Mouse (Mus musculus): Measurements from ENCODE around the gene Leng8.
"Not testable (repeated sequence)": the region's sequence is repeated elsewhere in the genome, so short reads cannot be mapped to it uniquely, and the experiment has no call there.

The Leng8 gene

DNA sequence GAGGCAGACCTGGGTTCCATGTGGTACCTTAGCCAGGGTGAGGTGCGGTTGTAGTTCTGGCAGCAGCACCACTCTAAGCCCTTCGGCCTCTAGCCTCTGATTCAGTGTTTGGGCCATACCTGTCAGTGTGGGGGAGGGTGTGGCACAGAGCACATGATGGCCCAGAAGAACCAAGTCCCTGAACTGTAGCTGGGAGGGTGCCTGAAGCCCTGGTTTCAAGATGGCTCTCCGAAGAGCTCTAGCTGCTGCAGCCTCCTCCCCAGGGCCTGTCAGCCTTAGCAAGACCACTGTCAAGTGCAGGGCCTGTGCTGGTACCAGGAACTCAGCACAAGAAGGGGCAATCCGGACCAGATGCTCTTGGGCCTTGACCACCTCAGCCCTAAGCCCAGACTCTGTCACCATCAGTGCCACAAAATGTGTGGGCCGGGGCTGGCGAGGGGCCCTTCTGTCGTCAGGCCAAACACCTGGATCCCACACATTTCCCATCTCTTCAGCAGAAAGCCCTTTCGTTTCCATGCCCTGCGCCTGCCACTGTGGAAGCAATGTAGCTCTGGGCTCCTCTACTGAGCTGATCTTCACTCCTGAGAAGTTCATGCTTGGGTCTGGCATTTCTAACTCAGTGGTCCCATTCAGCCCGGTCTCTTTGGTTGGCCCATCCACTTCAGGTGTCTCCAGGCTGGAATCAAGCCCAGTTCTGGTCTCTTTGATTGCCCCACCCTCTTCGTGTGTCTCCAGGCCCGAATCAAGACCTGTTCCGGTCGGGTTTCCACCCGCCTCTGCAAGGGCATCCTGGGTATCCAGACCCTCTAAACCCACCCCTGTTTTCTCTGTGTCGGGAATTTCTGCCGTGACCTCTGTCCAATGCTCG, 11.7 kb downstream of the Leng8 start:
- DNase-seq = peak in 1 of 2 experiments; percentile 54

GRCm38 (mm10) chr7:4149209-4150054, 12.6 kb downstream of the Leng8 start:
- DNase-seq = peak; percentile 93

GRCm38 (mm10) chr7:4150059-4150541, 13.3 kb downstream of the Leng8 start, which contains the start of gene Leng9:
TSS of gene Leng9 (minus strand) at chr7:4150374.
- DNase-seq = peak; percentile 64 to 65

DNA sequence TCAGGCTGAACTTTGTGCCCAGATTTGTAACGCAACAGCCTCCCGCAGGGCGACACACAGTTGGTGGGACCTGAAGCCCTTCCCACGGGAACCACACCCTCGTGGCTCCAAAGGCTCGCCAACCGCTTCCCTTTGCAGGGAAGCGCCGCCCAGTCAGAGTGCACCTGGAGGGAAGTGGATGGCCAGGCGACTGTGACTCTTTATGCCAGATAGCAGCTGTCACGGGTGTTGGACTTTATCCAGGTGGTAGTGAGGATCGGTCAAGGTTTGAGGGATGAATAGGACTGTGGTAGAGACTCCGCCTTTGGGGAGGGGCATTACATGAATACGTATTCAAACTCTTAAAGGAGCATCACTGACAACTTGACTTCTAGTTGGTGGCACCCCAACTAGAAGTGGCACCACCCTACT, 14.0 kb downstream of the Leng8 start:
- DNase-seq = peak; percentile 80 to 87

DNA sequence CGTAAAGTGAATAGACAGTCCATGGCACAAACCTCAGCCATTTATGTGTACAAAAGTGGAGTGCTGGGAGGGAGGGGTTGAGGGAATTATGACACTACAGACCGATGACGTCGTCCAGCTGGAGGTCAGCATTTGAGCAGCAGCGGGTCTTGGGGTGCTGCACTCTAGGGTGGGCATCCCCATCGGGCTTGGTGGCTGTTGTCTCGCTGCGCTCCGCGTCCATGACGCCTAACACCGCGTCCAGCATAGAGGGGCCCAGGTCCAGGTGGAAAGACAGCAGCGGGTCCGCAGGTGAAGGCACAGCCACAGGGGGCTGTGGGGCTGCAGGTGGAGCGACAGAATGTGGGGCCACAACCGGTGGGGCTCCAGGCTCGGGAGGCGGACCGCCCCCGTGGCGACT, 14.4 kb downstream of the Leng8 start:
- DNase-seq = peak in 1 of 2 experiments; percentile 51

- DNase-seq = no peak
Measured at GRCm38 (mm10) chr7:4154356-4154755, 17.5 kb downstream of the Leng8 start.

- no peak for DNase-seq
Measured at GRCm38 (mm10) chr7:4154976-4155375, 18.1 kb downstream of the Leng8 start.

- DNase-seq = not testable (repeated sequence)
Measured at GRCm38 (mm10) chr7:4161596-4161995, 24.8 kb downstream of the Leng8 start.

DNA sequence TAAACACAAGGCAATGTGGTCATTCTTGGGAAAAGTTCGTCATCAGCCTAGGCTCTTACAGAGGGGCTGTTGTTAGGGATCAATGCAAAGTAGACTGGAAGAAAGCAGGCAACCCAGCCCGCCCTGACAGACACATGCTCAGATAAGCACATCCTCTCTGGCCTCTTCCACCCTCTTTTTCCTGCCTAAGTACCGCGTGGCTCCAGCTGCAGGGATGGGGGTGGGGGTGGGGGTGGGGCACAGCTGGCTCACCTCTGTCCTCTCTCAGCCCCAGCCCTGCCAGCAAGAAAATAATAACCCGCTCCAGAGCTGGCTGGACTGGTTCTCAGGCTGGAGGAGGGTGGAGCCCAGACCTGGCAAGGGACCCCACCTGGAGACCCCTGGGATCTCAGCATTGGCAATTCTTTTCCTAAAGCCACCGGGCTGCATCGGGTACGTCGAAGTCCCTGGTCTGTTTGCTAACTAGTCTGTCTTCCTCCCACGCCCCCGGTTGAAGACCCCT, 26.8 kb downstream of the Leng8 start:
- DNase-seq = no peak

DNA sequence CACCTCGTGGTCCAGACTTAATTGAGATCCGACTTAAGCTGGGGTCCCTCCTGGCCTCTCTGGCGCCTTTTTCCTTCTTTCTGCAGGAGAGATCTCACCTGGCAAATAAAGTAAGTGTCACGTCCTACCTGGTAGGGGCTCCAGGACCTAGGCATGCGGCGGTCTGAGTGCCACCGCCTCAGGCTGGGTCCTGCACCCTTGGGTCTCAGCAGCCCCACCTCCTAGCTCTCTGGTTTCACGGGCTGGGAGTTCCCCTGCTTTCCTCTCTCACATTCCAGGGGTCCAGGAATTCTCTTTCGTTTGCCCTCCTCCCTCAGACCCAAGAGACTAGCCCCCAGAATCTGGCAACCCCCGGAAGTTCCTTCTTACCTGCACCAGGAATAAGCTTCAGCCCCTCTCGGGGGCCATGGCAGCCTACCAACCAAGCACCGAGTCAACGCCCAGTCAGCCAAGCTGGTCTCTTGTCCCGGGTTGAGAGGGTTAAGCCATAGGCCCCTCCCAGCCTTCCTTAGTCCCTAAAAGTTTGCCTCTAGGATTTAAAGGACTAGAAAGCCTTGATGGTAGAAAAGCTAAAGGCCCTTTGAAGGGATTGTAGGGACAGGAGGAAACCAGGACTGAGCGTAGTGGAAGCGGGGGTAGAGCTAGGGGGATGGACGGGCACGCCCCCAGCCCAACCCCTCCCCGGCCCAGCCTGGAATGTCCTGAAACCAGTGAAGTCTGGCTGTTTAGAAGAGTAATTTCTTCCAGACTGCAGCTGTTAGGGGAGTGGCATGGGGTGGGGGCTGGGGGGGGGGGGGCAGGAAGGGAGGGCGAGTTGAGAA, 27.5 kb downstream of the Leng8 start, which contains the start of gene Cdc42ep5:
Gene Cdc42ep5 (minus strand): TSS at position 771 of the 821 bp plus-strand sequence.
- no peak for DNase-seq

DNA sequence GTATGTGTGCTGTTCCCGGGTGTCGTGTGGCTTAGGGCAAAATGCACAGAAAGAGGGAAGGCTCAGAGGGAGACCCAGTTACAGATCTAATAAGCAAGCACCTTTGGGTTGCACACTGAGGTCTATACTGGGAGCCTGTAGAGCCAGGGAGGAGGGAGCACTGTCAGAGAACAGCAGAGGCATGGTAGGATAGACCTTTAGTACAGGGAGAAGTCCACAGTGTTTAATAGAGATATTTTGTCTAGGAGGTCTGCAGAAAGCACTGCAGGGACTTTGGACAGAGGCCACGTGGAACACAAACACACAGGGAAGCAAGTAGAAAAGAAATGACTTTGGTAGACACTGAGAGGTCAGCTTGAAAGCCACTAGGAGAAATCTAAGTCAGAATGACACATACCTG, 28.4 kb downstream of the Leng8 start:
- DNase-seq = no peak

GRCm38 (mm10) chr7:4167098-4167497, 30.3 kb downstream of the Leng8 start:
- DNase-seq = no peak

GRCm38 (mm10) chr7:4170193-4170938, 33.5 kb downstream of the Leng8 start:
- no peak for DNase-seq

DNA sequence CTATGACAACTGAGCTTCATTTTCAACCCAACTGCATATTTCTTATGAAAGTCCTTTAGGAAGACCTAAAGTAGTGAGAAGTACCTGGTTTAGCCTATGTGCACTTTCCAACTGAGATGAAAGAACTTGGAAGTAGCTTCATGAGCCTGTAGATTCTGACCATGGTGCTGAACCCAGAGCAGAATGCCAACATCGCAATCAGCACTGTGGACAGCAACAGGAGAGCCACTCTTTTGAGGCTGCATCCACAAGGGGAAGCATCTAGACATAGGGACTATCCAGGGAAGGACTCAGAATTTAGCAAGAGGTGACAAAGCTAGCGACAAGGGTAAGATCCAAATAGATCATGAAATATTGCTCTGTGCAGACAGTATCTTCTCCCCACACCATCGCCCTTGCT, 41.6 kb downstream of the Leng8 start:
- DNase-seq = no peak

Measured in cerebellum, postnatal 10 days (tissue).